Mouse (Mus musculus): ENCODE results near the gene Olfr764-ps1. TPM values are rescaled to one million over a fixed set of nuclear protein-coding genes. Genes with fewer than 3 reads are reported as not detected.
"Not testable (repeated sequence)": the region's sequence is repeated elsewhere in the genome, so short reads cannot be mapped to it uniquely, and the experiment has no call there.

Olfr764-ps1 gene
- polyA plus RNA-seq, 1 experiment from 2014 or later: not detected

DNA sequence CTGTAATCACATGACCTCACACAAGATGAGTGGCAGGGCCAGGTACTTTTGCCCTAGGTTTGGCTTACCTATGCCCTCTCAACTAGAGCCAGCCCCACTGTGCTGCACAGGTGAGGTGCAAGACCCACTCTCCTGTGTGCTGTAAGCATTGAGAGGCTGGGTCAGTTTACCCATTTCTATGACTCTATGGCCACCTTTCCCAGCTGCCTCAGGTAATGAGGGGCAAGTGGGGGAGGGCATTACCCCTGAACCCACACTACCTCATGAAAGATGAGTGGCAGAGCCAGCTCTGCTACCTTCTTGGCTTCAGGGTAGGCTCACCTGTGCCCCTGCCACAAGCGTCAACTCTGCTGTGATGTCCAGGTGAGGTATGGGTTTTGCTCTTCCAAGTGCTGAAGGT is 43.9 kb downstream of the Olfr764-ps1 start:
- Histone ChIP-seq H3K36me3 (no peaks in the 10 kb centered on the region), H3K27me3 (no peaks in the 10 kb centered on the region), H3K4me2 (replicated peaks) (no peak overlapping the region), H3K27ac (replicated peaks) (no peak overlapping the region), H3K4me3 (no peak overlapping the region), H3K9ac (replicated peaks) (no peak overlapping the region), H3K9me3 (no peaks in the 10 kb centered on the region), H3K4me1 (no peaks in the 10 kb centered on the region)
- no peak for ATAC-seq (ENCODE audit: low FRiP score, low read depth)
- 86% methylated on average over 1 of the region's 1 CpGs for WGBS

- ATAC-seq (ENCODE audit: low FRiP score, low read depth): no peak
- no peak overlapping the region for H3K4me2 ChIP-seq (replicated peaks)
- no peak overlapping the region for H3K27ac ChIP-seq (replicated peaks)
- H3K36me3 ChIP-seq: no peaks in the 10 kb centered on the region
- no peaks in the 10 kb centered on the region for H3K27me3 ChIP-seq
- H3K9me3 ChIP-seq: no peaks in the 10 kb centered on the region
- H3K9ac ChIP-seq (replicated peaks): no peak overlapping the region
- no peak overlapping the region for H3K4me3 ChIP-seq
- no peaks in the 10 kb centered on the region for H3K4me1 ChIP-seq
These were observed 48.7 kb downstream of the Olfr764-ps1 start for GRCm38 (mm10) chr10:128990994-128991393.

DNA sequence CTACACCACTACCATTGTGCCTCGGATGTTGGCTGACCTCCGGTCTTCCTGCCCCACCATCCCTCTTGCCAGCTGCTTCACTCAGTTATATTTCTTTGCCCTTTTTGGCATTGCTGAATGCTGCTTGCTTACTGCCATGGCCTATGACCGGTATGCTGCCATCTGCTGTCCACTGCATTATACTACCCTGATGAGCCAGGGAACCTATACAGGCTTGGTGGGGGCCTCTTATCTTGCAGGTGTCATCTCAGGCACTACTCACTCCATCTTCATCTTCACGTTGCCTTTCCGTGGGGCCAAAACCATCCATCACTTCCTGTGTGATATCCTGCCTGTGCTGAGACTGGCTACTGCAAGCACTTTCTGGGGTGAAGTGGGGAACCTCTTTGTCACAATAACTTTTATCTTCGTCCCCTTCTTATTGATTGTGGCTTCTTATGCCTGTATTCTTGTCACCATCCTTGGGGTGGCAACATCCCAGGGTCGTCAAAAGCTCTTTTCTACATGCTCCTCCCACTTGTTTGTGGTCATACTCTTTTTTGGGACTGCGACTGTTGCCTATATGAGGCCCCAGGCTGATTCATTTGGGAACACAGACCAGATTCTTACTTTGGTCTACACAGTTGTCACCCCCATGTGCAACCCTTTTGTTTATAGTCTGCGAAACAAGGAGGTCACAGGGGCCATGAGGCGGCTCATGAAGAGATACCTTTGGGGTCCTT is 49.4 kb downstream of the Olfr764-ps1 start:
- H3K27ac ChIP-seq (replicated peaks); H3K9ac ChIP-seq (replicated peaks); H3K4me3 ChIP-seq; H3K27me3 ChIP-seq; H3K4me2 ChIP-seq (replicated peaks); H3K36me3 ChIP-seq; H3K4me1 ChIP-seq; H3K9me3 ChIP-seq: not testable (repeated sequence)
- ATAC-seq (ENCODE audit: low FRiP score, low read depth): peak; percentile 60
- WGBS: 71% methylated on average over 7 of the region's 10 CpGs

DNA sequence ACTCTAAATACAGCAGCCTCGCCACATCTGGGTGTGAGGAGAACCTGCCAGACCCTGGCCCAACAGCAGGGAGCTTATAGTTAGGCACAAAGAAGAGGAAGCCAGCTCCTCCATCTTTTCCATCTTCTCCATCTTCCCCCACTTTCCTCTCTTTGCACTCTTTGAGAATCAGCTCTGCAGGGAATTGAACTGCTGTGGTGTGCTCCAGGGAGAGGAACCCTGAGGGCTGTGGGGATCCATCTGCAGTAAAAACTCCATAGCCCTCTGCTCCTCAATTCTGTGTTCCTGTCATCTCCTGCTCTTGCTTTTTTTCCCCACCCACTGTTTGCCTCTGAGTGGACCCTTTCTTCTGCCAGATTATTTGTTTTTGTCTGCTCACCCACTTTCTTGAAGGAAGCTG is 50.6 kb downstream of the Olfr764-ps1 start, which contains the start of gene Olfr9:
TSS of gene Olfr9 (plus strand) at position 301 of the 400 bp plus-strand sequence.
- not testable (repeated sequence) for H3K4me2 ChIP-seq (replicated peaks); H3K36me3 ChIP-seq; ATAC-seq (ENCODE audit: low FRiP score, low read depth); H3K9me3 ChIP-seq; H3K4me1 ChIP-seq; H3K27ac ChIP-seq (replicated peaks); H3K27me3 ChIP-seq; H3K4me3 ChIP-seq; H3K9ac ChIP-seq (replicated peaks)
- 71% methylated on average over 1 of the region's 1 CpGs for WGBS

Other genes starting within 250 kb of the Olfr764-ps1 start
- gene Mmp19, start 249.0 kb downstream of the Olfr764-ps1 start, polyA plus RNA-seq (2016; fragmentation: Nextera tagmentation; extraction: Ambion mirVana): 0.61 and 0.97 TPM in 2 replicates
- 57.9 and 59.8 TPM in 2 replicates for gene Dnajc14, start 235.8 kb downstream of the Olfr764-ps1 start, polyA plus RNA-seq (2016; fragmentation: Nextera tagmentation; extraction: Ambion mirVana)
- 21.4 and 24.0 TPM in 2 replicates for gene Tmem198b, start 235.5 kb downstream of the Olfr764-ps1 start, polyA plus RNA-seq (2016; fragmentation: Nextera tagmentation; extraction: Ambion mirVana)
- 217 and 219 TPM in 2 replicates for gene Sarnp, start 222.6 kb downstream of the Olfr764-ps1 start, polyA plus RNA-seq (2016; fragmentation: Nextera tagmentation; extraction: Ambion mirVana)
- gene Ormdl2, start 218.3 kb downstream of the Olfr764-ps1 start, polyA plus RNA-seq (2016; fragmentation: Nextera tagmentation; extraction: Ambion mirVana): 38.5 and 41.7 TPM in 2 replicates
- 10.8 and 12.0 TPM in 2 replicates for gene Gdf11, start 148.2 kb downstream of the Olfr764-ps1 start, polyA plus RNA-seq (2016; fragmentation: Nextera tagmentation; extraction: Ambion mirVana)
- gene Cd63, start 138.9 kb downstream of the Olfr764-ps1 start, polyA plus RNA-seq (2016; fragmentation: Nextera tagmentation; extraction: Ambion mirVana): 168 and 190 TPM in 2 replicates
- gene Rdh5, start 117.0 kb downstream of the Olfr764-ps1 start, polyA plus RNA-seq (2016; fragmentation: Nextera tagmentation; extraction: Ambion mirVana): 16.2 and 16.6 TPM in 2 replicates
- gene Bloc1s1, start 115.9 kb downstream of the Olfr764-ps1 start, polyA plus RNA-seq (2016; fragmentation: Nextera tagmentation; extraction: Ambion mirVana): 235 and 249 TPM in 2 replicates
- gene Itga7, start 106.1 kb downstream of the Olfr764-ps1 start, polyA plus RNA-seq (2016; fragmentation: Nextera tagmentation; extraction: Ambion mirVana): 2.1 TPM in 2 replicates
- gene Mettl7b, start 78.9 kb downstream of the Olfr764-ps1 start, polyA plus RNA-seq (2016; fragmentation: Nextera tagmentation; extraction: Ambion mirVana): not detected in 2 replicates
- not detected in 2 replicates for gene Olfr9, start 50.5 kb downstream of the Olfr764-ps1 start, polyA plus RNA-seq (2016; fragmentation: Nextera tagmentation; extraction: Ambion mirVana)
- not detected in 2 replicates for gene Olfr763, start 29.1 kb downstream of the Olfr764-ps1 start, polyA plus RNA-seq (2016; fragmentation: Nextera tagmentation; extraction: Ambion mirVana)
- not detected in 2 replicates for gene Olfr765, start 10.1 kb upstream of the Olfr764-ps1 start, polyA plus RNA-seq (2016; fragmentation: Nextera tagmentation; extraction: Ambion mirVana)
- not detected in 2 replicates for gene Olfr766-ps1, start 29.1 kb upstream of the Olfr764-ps1 start, polyA plus RNA-seq (2016; fragmentation: Nextera tagmentation; extraction: Ambion mirVana)
- gene Olfr767, start 43.0 kb upstream of the Olfr764-ps1 start, polyA plus RNA-seq (2016; fragmentation: Nextera tagmentation; extraction: Ambion mirVana): not detected in 2 replicates
- not detected in 2 replicates for gene Olfr768, start 59.5 kb upstream of the Olfr764-ps1 start, polyA plus RNA-seq (2016; fragmentation: Nextera tagmentation; extraction: Ambion mirVana)
- gene Olfr769, start 78.0 kb upstream of the Olfr764-ps1 start, polyA plus RNA-seq (2016; fragmentation: Nextera tagmentation; extraction: Ambion mirVana): not detected in 2 replicates
- not detected in 2 replicates for gene Olfr770, start 99.1 kb upstream of the Olfr764-ps1 start, polyA plus RNA-seq (2016; fragmentation: Nextera tagmentation; extraction: Ambion mirVana)
- not detected in 2 replicates for gene Olfr771, start 124.9 kb upstream of the Olfr764-ps1 start, polyA plus RNA-seq (2016; fragmentation: Nextera tagmentation; extraction: Ambion mirVana)
- gene Olfr772, start 138.0 kb upstream of the Olfr764-ps1 start, polyA plus RNA-seq (2016; fragmentation: Nextera tagmentation; extraction: Ambion mirVana): not detected in 2 replicates
- not detected in 2 replicates for gene Olfr773, start 147.5 kb upstream of the Olfr764-ps1 start, polyA plus RNA-seq (2016; fragmentation: Nextera tagmentation; extraction: Ambion mirVana)
- gene Olfr774, start 196.3 kb upstream of the Olfr764-ps1 start, polyA plus RNA-seq (2016; fragmentation: Nextera tagmentation; extraction: Ambion mirVana): not detected in 2 replicates
- gene Olfr775, start 208.5 kb upstream of the Olfr764-ps1 start, polyA plus RNA-seq (2016; fragmentation: Nextera tagmentation; extraction: Ambion mirVana): not detected in 2 replicates
- not detected in 2 replicates for gene Olfr776, start 219.2 kb upstream of the Olfr764-ps1 start, polyA plus RNA-seq (2016; fragmentation: Nextera tagmentation; extraction: Ambion mirVana)
- not detected in 2 replicates for gene Olfr777, start 231.6 kb upstream of the Olfr764-ps1 start, polyA plus RNA-seq (2016; fragmentation: Nextera tagmentation; extraction: Ambion mirVana)

Measured in midbrain, embryonic 12.5 days (tissue).